Mouse (Mus musculus) ovary, postnatal 14 days (tissue): ENCODE measurements around the gene Sigmar1.
A peak's percentile ranks its signal among the peaks of the same experiment; 100 is the strongest.
"Not testable (repeated sequence)": the region's sequence is repeated elsewhere in the genome, so short reads cannot be mapped to it uniquely, and the experiment has no call there.

Experiments
- DNase-seq: peaks from one replicate; pipeline ENCODE4 v3.0.0; 2022; ENCODE audit warnings: low spot score

Sigmar1 gene

DNA sequence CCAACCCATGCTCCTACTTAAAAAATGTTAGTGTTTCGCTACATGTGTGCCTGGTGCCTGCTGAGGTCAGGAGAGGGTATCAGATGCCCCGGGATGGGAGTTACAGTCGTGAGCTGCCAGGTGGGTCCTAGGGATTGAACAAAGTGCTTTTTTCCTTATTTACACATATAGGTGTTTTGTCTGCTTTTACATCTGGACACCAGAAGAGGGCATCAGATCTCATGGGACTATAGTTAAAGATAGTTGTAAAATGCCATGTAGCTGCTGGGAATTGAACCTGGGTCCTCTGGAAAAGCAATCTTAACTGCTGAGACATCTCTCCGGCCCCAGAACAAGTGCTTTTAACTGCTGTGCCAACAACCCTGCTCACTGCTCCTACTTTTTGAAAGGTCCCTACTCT is 45.7 kb downstream of the Sigmar1 start:
- no peak for DNase-seq

DNA sequence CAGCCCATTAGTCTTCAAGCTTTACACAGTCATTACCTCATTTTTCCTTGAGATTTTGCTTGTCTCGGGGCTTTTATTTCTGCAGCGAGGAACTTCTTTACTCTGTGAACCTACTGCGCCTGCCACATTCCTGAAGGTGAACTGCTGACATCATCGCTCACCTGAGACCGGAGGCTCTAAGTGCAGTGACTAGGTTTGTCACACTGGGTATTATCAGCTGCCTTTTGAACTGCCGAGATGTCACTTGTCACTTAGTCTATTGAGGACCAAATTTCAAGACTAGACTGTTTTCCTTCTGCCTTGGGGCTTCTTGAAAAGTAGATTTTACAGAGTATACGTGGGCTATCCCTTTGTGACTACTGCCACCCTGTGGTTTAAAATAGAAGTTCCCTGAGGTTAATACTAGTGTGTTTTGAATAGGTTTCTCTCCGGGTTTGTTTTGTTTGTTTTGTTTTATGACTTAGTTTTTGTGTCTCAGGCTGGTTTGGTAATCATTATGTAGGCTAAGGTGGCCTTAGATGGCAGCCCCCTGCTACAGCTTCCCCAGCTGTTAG is 47.7 kb downstream of the Sigmar1 start:
- DNase-seq, result no peak

DNA sequence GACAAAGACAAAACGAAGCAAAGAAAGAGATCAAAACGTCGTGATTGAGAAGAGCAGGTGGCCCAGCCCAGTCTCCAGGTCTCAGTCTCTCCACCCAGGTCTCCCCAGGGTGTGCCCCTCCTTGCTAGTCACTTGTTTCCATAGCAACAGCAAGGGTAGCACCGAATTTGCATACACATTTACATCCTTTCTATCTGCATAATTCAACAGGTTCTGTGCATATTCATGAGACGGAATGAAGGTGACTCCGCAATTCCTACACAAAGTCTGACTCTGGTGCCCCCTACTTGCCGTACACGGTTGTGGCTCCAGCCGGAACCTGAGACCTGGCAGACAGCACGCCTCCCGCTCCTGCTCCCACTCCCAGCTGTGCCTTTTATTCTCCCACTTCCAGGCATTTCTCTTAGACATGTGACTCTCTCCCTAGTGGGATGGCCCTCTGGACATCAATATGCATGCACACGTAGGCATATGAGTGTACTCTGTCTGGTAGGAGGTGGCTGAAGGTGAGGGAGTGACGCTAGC is 48.9 kb downstream of the Sigmar1 start:
- peak; percentile 43 for DNase-seq

- DNase-seq, result no peak
Observed at GRCm38 (mm10) chr4:41705922-41706754, 49.8 kb downstream of the Sigmar1 start.

GRCm38 (mm10) chr4:41704651-41705050 is 51.3 kb downstream of the Sigmar1 start:
- no peak for DNase-seq

- DNase-seq, result not testable (repeated sequence)
Observed at GRCm38 (mm10) chr4:41702226-41702625, 53.7 kb downstream of the Sigmar1 start.

GRCm38 (mm10) chr4:41700224-41700623 is 55.7 kb downstream of the Sigmar1 start:
- not testable (repeated sequence) for DNase-seq

DNA sequence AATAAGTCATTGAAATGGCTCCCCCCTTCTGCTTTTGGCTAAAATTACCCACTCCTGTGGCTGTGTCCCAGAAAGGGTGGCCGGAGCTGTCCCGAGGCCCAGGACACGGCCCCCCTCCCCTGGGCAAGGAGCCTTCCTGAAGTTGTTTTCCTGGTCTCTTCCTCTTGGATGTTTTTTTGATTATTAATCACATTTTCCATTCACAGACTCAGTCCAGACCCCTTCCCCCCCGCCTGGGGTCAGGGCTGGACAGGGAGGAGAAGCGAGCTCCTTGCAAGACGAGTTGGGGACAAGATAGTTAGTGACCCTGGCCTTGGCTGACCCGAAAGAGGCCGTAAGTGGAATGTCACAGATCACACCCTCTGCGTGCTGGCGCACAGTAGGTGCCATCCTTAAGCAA is 56.2 kb downstream of the Sigmar1 start, which contains the start of gene Il11ra1:
Il11ra1 (plus strand) TSS at position 207 of the 400 bp plus-strand sequence.
- DNase-seq, result not testable (repeated sequence)

DNA sequence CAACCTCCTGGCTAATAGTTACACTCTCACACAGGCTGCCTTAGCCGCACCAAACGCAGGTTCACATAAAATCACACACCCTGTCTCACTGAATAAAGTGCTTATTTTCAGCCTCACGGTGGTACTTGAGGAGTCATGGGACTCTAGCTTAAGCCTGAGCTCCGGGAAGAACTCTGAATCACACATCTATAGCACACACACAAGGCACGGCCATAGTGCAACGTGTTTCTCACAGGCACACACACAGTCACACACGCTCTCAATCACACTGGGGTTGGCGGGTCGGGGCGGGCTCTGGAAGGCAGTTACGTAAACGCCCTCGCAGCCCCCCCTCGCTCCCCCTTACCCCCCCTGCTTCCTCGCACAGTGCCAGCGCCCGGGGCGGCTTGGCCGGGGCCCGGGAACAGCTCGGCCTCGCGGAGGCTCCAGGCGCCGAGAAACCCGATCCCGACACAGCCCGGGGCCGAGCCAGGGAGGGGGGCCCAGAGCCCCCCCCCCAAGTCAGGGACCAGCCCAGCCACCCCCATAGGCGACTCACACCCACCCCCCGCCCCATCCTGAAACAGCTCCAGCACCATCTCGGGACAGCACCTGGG is 57.4 kb downstream of the Sigmar1 start:
- not testable (repeated sequence) for DNase-seq

GRCm38 (mm10) chr4:41696930-41697841 is 58.8 kb downstream of the Sigmar1 start, which contains the start of gene Cntfr:
Gene Cntfr, minus strand, starts transcription at chr4:41697089.
- peak; percentile 82 for DNase-seq

GRCm38 (mm10) chr4:41696452-41696851 is 59.5 kb downstream of the Sigmar1 start:
- not testable (repeated sequence) for DNase-seq

DNA sequence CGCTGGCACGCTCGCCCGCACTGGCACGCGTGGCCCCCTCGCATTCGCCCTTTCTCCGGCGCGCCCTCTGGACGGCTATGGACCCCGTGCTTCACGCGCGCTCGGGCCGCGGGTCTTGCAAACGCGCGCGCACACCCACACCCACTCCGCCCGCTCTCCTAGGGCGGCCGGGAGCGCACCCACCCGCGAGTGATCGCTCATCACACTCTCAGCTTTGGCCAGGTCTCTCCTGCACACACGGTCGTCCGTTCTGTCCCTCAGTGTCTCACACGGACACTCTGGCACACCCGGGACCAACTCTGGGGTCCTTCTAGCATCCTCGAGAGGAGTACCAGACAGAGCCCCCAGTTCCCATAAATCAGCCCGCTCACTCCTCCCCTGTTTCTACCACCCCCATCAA is 60.2 kb downstream of the Sigmar1 start:
- DNase-seq, result not testable (repeated sequence)

DNA sequence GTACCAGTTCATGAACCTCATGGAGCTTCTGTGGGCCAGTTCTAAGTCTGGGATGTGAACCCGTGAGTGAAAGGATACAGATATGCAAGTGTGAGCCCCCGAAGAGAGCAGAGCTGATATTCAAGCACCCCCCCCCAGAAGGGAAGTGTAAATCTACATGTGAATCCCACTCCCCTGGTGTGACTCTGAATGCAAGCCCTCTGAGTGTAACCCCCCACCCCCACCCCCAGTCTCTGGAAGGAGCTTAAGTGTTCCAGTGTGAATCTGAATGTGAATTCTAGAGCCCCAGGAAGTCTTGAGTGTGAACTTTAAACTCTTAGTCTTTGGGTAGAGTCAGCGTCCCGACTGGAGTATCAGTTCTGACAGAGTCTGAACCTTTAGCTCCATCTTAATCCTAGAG is 62.4 kb downstream of the Sigmar1 start:
- DNase-seq, result not testable (repeated sequence)

GRCm38 (mm10) chr4:41690014-41690413 is 65.9 kb downstream of the Sigmar1 start:
- DNase-seq, result not testable (repeated sequence)

GRCm38 (mm10) chr4:41688562-41688961 is 67.4 kb downstream of the Sigmar1 start:
- not testable (repeated sequence) for DNase-seq
